Mouse (Mus musculus) layer of hippocampus, postnatal 10 days (tissue): ENCODE measurements at regions not wholly inside any gene's neighbourhood (a gene's known extent, or its start where the extent isn't known, plus 50 kb on each side); places are given as distances from the start of the nearest gene placed in this dataset.

Experiments
- DNase-seq, 2 experiments: peaks; one replicate each; pipeline ENCODE4 v3.0.0; 2021; ENCODE audit warnings: low spot score in 2 of 2

GRCm38 (mm10) chr5:129417516-129417915 is 83.5 kb upstream of the Sfswap start:
- no peak for DNase-seq

- no peak for DNase-seq
Measured at GRCm38 (mm10) chr5:129420981-129421380, 80.0 kb upstream of the Sfswap start.

GRCm38 (mm10) chr5:129429897-129430296 is 71.1 kb upstream of the Sfswap start:
- no peak for DNase-seq

GRCm38 (mm10) chr5:129430330-129430729 is 70.7 kb upstream of the Sfswap start:
- no peak for DNase-seq

- DNase-seq: no peak
Measured at GRCm38 (mm10) chr5:129449931-129450573, 51.0 kb upstream of the Sfswap start.
